Mouse (Mus musculus) ZHBTc4 (cell line): ENCODE data around the gene 4833427G06Rik.
A peak's percentile ranks its signal among the peaks of the same experiment; 100 is the strongest.

ENCODE experiments used
- DNase-seq: peaks from one replicate; pipeline ENCODE4 v3.0.0-alpha.2; 2011; ENCODE audit warnings: low read depth, low spot score

4833427G06Rik gene

GRCm38 (mm10) chr9:51068202-51068601 lies 33.7 kb downstream of the 4833427G06Rik start:
- no peak for DNase-seq

GRCm38 (mm10) chr9:51060601-51061000 lies 41.3 kb downstream of the 4833427G06Rik start, which contains the start of gene Btg4:
TSS of gene Btg4 (plus strand) at chr9:51060901.
- DNase-seq = no peak

GRCm38 (mm10) chr9:51058951-51059521 lies 42.8 kb downstream of the 4833427G06Rik start:
- DNase-seq = no peak

DNA sequence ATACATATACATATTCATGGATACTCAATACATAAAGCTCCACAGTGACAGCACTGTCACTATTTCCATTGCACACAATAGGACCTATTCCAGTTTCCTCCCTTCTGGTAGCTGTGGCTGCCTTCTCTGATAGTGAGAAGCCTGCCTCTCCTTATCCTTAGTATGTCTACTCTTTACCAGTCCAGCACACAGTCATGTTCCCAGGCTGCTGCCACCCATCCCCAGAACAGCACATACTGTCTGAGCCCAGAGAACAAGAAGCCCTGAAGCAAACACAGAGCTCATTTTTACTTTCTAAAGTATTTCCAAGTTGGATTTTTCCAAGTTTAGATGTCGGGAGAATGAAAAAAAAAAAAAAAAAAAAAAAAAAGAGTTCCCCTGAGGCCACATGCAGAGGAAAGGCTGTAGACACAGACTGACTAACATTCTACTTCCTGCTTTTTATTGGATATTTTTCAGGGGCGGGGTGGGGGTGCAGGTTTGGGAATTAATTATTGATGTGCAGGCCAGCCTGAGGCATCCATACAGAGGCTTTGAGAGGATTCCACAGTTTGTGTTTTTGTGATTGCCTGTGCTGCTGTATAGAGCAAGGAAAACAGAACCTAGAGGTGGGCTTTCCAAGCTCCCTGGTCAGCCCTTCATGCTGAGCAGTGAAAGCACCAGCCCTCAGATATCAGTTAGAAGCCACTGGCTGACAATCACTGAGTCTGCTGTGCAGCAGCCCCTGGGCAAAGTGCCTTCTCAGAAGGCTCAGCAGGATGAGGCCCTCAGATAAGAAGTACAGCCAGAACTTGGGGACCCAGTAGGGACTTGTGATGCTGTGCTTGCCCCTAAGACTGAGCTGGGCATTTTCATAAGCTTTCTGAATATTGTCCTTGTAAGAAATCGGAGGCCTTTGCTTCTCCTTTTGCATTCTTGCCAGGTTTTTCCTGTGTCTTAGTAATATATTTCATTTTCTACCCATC lies 45.2 kb downstream of the 4833427G06Rik start:
- no peak for DNase-seq

- peak; percentile 25 for DNase-seq
These were observed 49.7 kb downstream of the 4833427G06Rik start for GRCm38 (mm10) chr9:51052180-51052579.

DNA sequence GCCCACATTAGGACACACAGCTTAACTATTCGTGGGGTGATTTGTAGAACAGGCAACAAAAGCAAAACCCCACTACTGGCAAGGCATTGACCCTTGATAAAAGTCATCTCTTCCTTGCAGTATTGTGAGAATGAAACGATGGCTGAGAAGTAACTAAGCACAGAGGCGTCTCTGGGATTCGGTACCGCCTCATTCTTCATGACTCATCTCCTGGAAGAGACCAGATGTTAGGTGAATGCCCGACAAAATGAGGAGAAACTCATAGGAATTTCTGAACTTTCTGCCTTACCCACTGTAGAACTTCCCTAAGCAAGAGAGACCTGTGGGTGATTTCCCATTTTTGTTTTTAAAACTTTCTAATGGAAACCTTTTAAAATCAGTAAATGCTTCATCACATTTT lies 59.7 kb downstream of the 4833427G06Rik start:
- peak; percentile 15 for DNase-seq

DNA sequence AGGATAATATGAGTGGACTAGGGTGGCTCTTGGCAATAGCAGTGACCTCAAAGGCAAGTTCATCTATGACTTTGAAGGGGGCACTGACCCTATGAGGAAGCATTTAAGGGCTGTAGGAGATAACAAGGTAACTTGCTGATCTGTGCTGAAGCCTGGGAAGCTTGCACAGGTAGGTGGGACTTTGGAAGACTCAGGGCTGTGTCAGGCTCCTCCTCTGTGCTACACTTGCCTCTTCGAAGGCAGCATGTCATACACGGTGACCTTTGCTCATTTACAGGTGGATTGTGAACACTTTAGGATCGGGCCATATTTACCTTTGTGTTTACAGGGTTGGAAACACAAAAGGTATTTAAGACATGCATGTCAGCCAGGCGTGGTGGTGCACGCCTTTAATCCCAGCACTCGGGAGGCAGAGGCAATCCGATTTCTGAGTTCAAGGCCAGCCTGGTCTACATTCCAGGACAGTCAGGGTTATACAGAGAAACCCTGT lies 60.3 kb downstream of the 4833427G06Rik start:
- DNase-seq = peak; percentile 61

DNA sequence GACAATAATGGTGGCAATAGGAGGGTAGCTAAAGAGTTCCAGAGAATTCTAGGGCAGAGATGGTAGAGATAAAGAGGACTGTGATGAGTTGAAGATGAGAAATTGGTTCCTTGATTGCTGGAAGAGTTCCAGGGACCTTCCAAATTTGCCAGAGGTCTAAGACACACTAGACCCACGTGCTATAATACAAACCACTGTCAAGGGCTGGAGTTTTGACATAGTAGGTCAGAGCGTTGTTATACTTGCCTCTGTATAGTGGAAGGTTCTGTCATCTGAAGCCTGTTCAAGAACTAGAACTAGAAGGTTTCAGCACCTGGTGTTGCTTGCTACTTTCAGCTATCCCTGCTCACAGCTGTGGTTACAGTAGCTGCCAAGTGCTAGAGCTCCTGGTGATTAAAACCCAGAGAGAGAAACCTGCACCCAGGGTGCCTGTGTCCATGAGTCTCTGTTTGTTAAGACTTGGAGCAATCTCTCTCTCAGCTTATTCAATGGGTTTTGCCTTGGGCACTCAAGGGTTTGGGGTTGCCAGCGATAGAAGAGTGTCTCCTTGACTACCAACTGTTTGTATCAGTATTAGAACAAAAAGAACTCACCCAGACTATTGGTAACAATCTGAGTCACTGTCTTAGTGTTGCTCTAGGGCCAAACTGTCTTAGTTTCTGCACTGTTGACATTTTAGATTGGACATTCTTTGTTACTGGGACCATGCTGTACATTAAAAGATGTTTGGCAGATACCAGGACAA lies 68.9 kb downstream of the 4833427G06Rik start:
- no peak for DNase-seq

- DNase-seq = no peak
These were observed 69.6 kb downstream of the 4833427G06Rik start for GRCm38 (mm10) chr9:51032291-51032690.

GRCm38 (mm10) chr9:51031603-51032002 lies 70.3 kb downstream of the 4833427G06Rik start:
- DNase-seq = no peak
